Mouse (Mus musculus): ENCODE results near the gene Cldn10. TPM values are rescaled to one million over a fixed set of nuclear protein-coding genes. Genes with fewer than 3 reads are reported as not detected.
A peak's percentile ranks its signal among the peaks of the same experiment; 100 is the strongest.

Gene Cldn10
- total and polyA plus RNA-seq, 3 experiments = 0.09 to 0.72 TPM; not detected in 1

- no peak for TF ChIP-seq CTCF (IDR thresholded peaks at IDR 0.05)
- no peak for TF ChIP-seq POLR2A (IDR thresholded peaks at IDR 0.05; ENCODE audit: insufficient read depth, low read depth, low read length)
- TF ChIP-seq EP300 (IDR thresholded peaks at IDR 0.05; ENCODE audit: insufficient read depth, low read depth, low read length) = no peak
- Histone ChIP-seq H3K4me3 (no peak overlapping the region), H3K27me3 (ENCODE audit: control insufficient read depth, insufficient read depth, low read length) (no peaks in the 10 kb centered on the region), H3K27ac (no peak overlapping the region), H3K9ac (ENCODE audit: low read depth, low read length) (no peak overlapping the region), H3K36me3 (ENCODE audit: control insufficient read depth, insufficient read depth, low read length) (no peaks in the 10 kb centered on the region), H3K79me2 (replicated peaks; ENCODE audit: control insufficient read depth, insufficient read depth, low read length) (no peaks in the 10 kb centered on the region), H3K4me1 (ENCODE audit: control insufficient read depth, insufficient read depth, low read length) (no peaks in the 10 kb centered on the region)
- intact Hi-C loops (cut with DNase I) = no loop called here
- 95% methylated on average over 1 of the region's 1 CpGs for WGBS
- no peak for DNase-seq
These were observed 113.2 kb downstream of the Cldn10 start for GRCm38 (mm10) chr14:118900911-118901310.

GRCm38 (mm10) chr14:118903397-118903796, 115.7 kb downstream of the Cldn10 start:
- intact Hi-C loops (cut with DNase I) = no loop called here
- TF ChIP-seq EP300 (IDR thresholded peaks at IDR 0.05; ENCODE audit: insufficient read depth, low read depth, low read length) (no peak), CTCF (IDR thresholded peaks at IDR 0.05) (no peak), POLR2A (IDR thresholded peaks at IDR 0.05; ENCODE audit: insufficient read depth, low read depth, low read length) (no peak)
- WGBS = 79% methylated on average over 3 of the region's 3 CpGs
- no peak overlapping the region for H3K9ac ChIP-seq (ENCODE audit: low read depth, low read length)
- no peak overlapping the region for H3K4me3 ChIP-seq
- no peaks in the 10 kb centered on the region for H3K27me3 ChIP-seq (ENCODE audit: control insufficient read depth, insufficient read depth, low read length)
- H3K27ac ChIP-seq = no peak overlapping the region
- H3K36me3 ChIP-seq (ENCODE audit: control insufficient read depth, insufficient read depth, low read length) = no peaks in the 10 kb centered on the region
- DNase-seq = no peak
- no peaks in the 10 kb centered on the region for H3K79me2 ChIP-seq (replicated peaks; ENCODE audit: control insufficient read depth, insufficient read depth, low read length)
- no peaks in the 10 kb centered on the region for H3K4me1 ChIP-seq (ENCODE audit: control insufficient read depth, insufficient read depth, low read length)

- Histone ChIP-seq H3K4me3 (no peak overlapping the region), H3K9ac (ENCODE audit: low read depth, low read length) (no peak overlapping the region), H3K4me1 (ENCODE audit: control insufficient read depth, insufficient read depth, low read length) (no peaks in the 10 kb centered on the region), H3K27me3 (ENCODE audit: control insufficient read depth, insufficient read depth, low read length) (no peaks in the 10 kb centered on the region), H3K79me2 (replicated peaks; ENCODE audit: control insufficient read depth, insufficient read depth, low read length) (no peaks in the 10 kb centered on the region), H3K36me3 (ENCODE audit: control insufficient read depth, insufficient read depth, low read length) (no peaks in the 10 kb centered on the region), H3K27ac (no peak overlapping the region)
- no peak for TF ChIP-seq CTCF (IDR thresholded peaks at IDR 0.05)
- TF ChIP-seq POLR2A (IDR thresholded peaks at IDR 0.05; ENCODE audit: insufficient read depth, low read depth, low read length) = no peak
- no peak for TF ChIP-seq EP300 (IDR thresholded peaks at IDR 0.05; ENCODE audit: insufficient read depth, low read depth, low read length)
- WGBS = 83% methylated on average over 6 of the region's 6 CpGs
- intact Hi-C loops (cut with DNase I) = no loop called here
- DNase-seq = no peak
These were observed 116.3 kb downstream of the Cldn10 start for GRCm38 (mm10) chr14:118903867-118904562.

- WGBS = 41% methylated on average over 8 of the region's 8 CpGs
- Histone ChIP-seq H3K36me3 (ENCODE audit: control insufficient read depth, insufficient read depth, low read length) (no peaks in the 10 kb centered on the region), H3K27me3 (ENCODE audit: control insufficient read depth, insufficient read depth, low read length) (no peaks in the 10 kb centered on the region), H3K27ac (no peak overlapping the region), H3K4me1 (ENCODE audit: control insufficient read depth, insufficient read depth, low read length) (no peaks in the 10 kb centered on the region), H3K4me3 (no peak overlapping the region), H3K79me2 (replicated peaks; ENCODE audit: control insufficient read depth, insufficient read depth, low read length) (no peaks in the 10 kb centered on the region), H3K9ac (ENCODE audit: low read depth, low read length) (no peak overlapping the region)
- TF ChIP-seq EP300 (IDR thresholded peaks at IDR 0.05; ENCODE audit: insufficient read depth, low read depth, low read length) (no peak), CTCF (IDR thresholded peaks at IDR 0.05) (no peak), POLR2A (IDR thresholded peaks at IDR 0.05; ENCODE audit: insufficient read depth, low read depth, low read length) (no peak)
- no peak for DNase-seq
- intact Hi-C loops (cut with DNase I) = no loop called here
These were observed 119.9 kb downstream of the Cldn10 start for GRCm38 (mm10) chr14:118907592-118907991.

- Histone ChIP-seq H3K4me1 (ENCODE audit: control insufficient read depth, insufficient read depth, low read length) (no peaks in the 10 kb centered on the region), H3K9ac (ENCODE audit: low read depth, low read length) (no peak overlapping the region), H3K27ac (no peak overlapping the region; the same call in 1 of the 2 replicates), H3K79me2 (replicated peaks; ENCODE audit: control insufficient read depth, insufficient read depth, low read length) (no peaks in the 10 kb centered on the region), H3K4me3 (no peak overlapping the region), H3K36me3 (ENCODE audit: control insufficient read depth, insufficient read depth, low read length) (no peaks in the 10 kb centered on the region), H3K27me3 (ENCODE audit: control insufficient read depth, insufficient read depth, low read length) (no peaks in the 10 kb centered on the region)
- TF ChIP-seq POLR2A (IDR thresholded peaks at IDR 0.05; ENCODE audit: insufficient read depth, low read depth, low read length) = no peak
- TF ChIP-seq CTCF (IDR thresholded peaks at IDR 0.05) = no peak
- TF ChIP-seq EP300 (IDR thresholded peaks at IDR 0.05; ENCODE audit: insufficient read depth, low read depth, low read length) = no peak
- 70% methylated on average over 8 of the region's 8 CpGs for WGBS
- intact Hi-C loops (cut with DNase I) = loop anchor here (1.0 to 5.0 kb wide), 3 partner anchors 37 to 117 kb away; no protein-coding TSS in a partner anchor
- DNase-seq = peak; percentile 46 to 54
These were observed 122.2 kb downstream of the Cldn10 start for GRCm38 (mm10) chr14:118909872-118910271.

Measured in heart, adult 2 months (tissue).